Mouse (Mus musculus) ES-E14 (cell line): ENCODE measurements around the gene Olfr769.

ENCODE experiments used
- CHD2 ChIP-seq: IDR thresholded peaks from 2 replicates; pipeline ENCODE4 v1.6.1; 2014; ENCODE audit warnings: mild to moderate bottlenecking, low read depth, low read length, inconsistent platforms
- ZNF384 ChIP-seq: IDR thresholded peaks from 2 replicates; pipeline ENCODE4 v1.6.1; 2012; ENCODE audit warnings: low read depth, low read length, inconsistent platforms

GRCm38 (mm10) chr10:129164651-129165050 is 47.0 kb upstream of the Olfr769 start, which contains the start of gene Olfr771:
- no peak for TF ChIP-seq ZNF384
- TF ChIP-seq CHD2, result no peak
